Mouse (Mus musculus) heart, adult 2 months (tissue): ENCODE results near the gene Gucy2d.

Experiments
- CTCF ChIP-seq: fragments of 200-600 bp; IDR thresholded peaks from 2 replicates; pipeline ENCODE4 v1.8.1; 2022; ENCODE audit warnings: antibody characterized with exemption, mild to moderate bottlenecking, moderate library complexity
- EP300 ChIP-seq: fragments of 200-500 bp; IDR thresholded peaks from 2 replicates; pipeline ENCODE4 v1.6.1; 2011; ENCODE audit warnings: low read depth, low read length, control low read depth; ENCODE audit not compliant: insufficient read depth

GRCm38 (mm10) chr7:98498101-98498500 lies 57.9 kb downstream of the Gucy2d start:
- TF ChIP-seq EP300 (no peak), CTCF (no peak)
